23 mouse cellular contexts compared by ENCODE assay signal in genomic region chr1:69606844-69607243, GRCm38 (mm10).
DNase-seq lines count a peak whose midpoint lies in the region; ATAC-seq lines count a peak whose summit lies in the region.
"Had no signal": no experiment of that assay in that cellular context is flagged by ENCODE, and none has a peak within 500 bp of the region (broad histone marks: within the 10 kb centered on the region; RNA-seq: fewer than 3 reads in every experiment).

No protein-coding gene starts in this region.

- peak; percentile 91 for ATAC-seq in hematopoietic stem cell, adult 5-6 weeks (replicated peaks in 1 of 2; ENCODE audit: insufficient read depth in 1 of 2, low FRiP score in 2 of 2, low TSS enrichment in 1 of 2, low read depth in 1 of 2, poor library complexity in 2 of 2, severe bottlenecking in 2 of 2)
- 0 out of 2 replicates have a peak, but pooled peaks have one; percentile 36 for ATAC-seq in megakaryocyte-erythroid progenitor cell, adult 5-6 weeks (replicated peaks; ENCODE audit: low FRiP score, low TSS enrichment, poor library complexity, severe bottlenecking)
- ATAC-seq: forebrain, embryonic 13.5 days; forebrain, embryonic 16.5 days; hindbrain, postnatal 0 days; inflammation-experienced regulatory T-cells, adult 6 months; intestine, embryonic 16.5 days; Patski had no signal

- peak; percentile 88 for DNase-seq in 416B (ENCODE audit: low read depth)
- DNase-seq in MEL-GATA-1-ER (ENCODE audit: extremely low read depth, low read depth) = peak; percentile 71
- no peak for DNase-seq in thymus, postnatal 0 days (ENCODE audit: low spot score)
- DNase-seq in gastrocnemius, postnatal 25 days = no peak
- DNase-seq in urinary bladder, postnatal 14 days (ENCODE audit: low spot score) = no peak
- DNase-seq: adrenal gland, postnatal 10 days; adrenal gland, postnatal 36 days; B cell, adult 2 months; cerebellum, adult 11 months; cerebellum, adult 2 months; cerebellum, adult 9-11 months; cerebellum, postnatal 25 days; embryo, embryonic 11 days; gastrocnemius, postnatal 14 days; heart, adult 2 months had no signal

Comparison
In these comparisons a context has a peak if more than half of its experiments do, and no peak if none do; other contexts are left out.
1. DNase-seq: peak in 416B (single experiment) and MEL-GATA-1-ER (single experiment); none in thymus, postnatal 0 days (single experiment), gastrocnemius, postnatal 25 days (single experiment) and urinary bladder, postnatal 14 days (single experiment).